Mouse (Mus musculus): ENCODE results near the gene Tph1. TPM values are rescaled to one million over a fixed set of nuclear protein-coding genes. Genes with fewer than 3 reads are reported as not detected.
A peak's percentile ranks its signal among the peaks of the same experiment; 100 is the strongest.

Tph1 gene
- polyA plus RNA-seq, 1 experiment = not detected

GRCm38 (mm10) chr7:46628375-46628975 is 43.9 kb downstream of the Tph1 start:
- 90% methylated on average over 8 of the region's 8 CpGs for WGBS
- no peaks in the 10 kb centered on the region for H3K27me3 ChIP-seq (replicated peaks; ENCODE audit: control insufficient read depth, insufficient read depth, low read length)
- no peaks in the 10 kb centered on the region for H3K4me1 ChIP-seq (ENCODE audit: control insufficient read depth, insufficient read depth, low read length)
- TF ChIP-seq POLR2A (IDR thresholded peaks at IDR 0.05; ENCODE audit: low read depth, low read length) (no peak), CTCF (conservative IDR thresholded peaks at IDR 0.05; ENCODE audit: insufficient read depth, insufficient read length, low read depth, low read length) (no peak)
- no peak overlapping the region for H3K27ac ChIP-seq (ENCODE audit: insufficient read depth, low read depth, low read length)
- DNase-seq = no peak
- no peaks in the 10 kb centered on the region for H3K36me3 ChIP-seq (ENCODE audit: control insufficient read depth, insufficient read depth, low read length)
- no peak overlapping the region for H3K4me3 ChIP-seq (ENCODE audit: insufficient read depth, low read depth, low read length)

DNA sequence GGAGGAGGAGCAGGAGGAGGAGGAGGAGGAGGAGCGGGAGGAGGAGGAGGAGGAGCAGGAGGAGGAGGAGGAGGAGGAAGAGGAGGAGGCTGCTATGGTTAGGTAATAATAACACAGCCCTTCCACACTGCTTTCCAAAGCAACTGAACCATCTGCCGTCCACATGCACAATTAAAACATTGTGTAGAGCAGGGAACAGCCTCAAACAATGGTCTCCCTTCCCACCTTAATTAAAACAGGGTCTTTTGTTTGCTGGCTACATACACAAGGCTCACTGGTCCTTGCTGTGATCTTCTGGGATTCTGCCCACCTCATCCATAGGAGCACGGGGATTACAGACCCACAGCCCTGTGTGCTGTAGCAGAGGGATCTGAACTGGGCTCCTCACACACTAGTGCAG is 48.4 kb downstream of the Tph1 start:
- DNase-seq = no peak
- H3K36me3 ChIP-seq (ENCODE audit: control insufficient read depth, insufficient read depth, low read length) = no peaks in the 10 kb centered on the region
- no peak overlapping the region for H3K4me3 ChIP-seq (ENCODE audit: insufficient read depth, low read depth, low read length)
- H3K4me1 ChIP-seq (ENCODE audit: control insufficient read depth, insufficient read depth, low read length) = no peaks in the 10 kb centered on the region
- 58% methylated on average over 3 of the region's 3 CpGs for WGBS
- TF ChIP-seq CTCF (conservative IDR thresholded peaks at IDR 0.05; ENCODE audit: insufficient read depth, insufficient read length, low read depth, low read length) (no peak), POLR2A (IDR thresholded peaks at IDR 0.05; ENCODE audit: low read depth, low read length) (no peak)
- H3K27ac ChIP-seq (ENCODE audit: insufficient read depth, low read depth, low read length) = no peak overlapping the region
- H3K27me3 ChIP-seq (replicated peaks; ENCODE audit: control insufficient read depth, insufficient read depth, low read length) = no peaks in the 10 kb centered on the region

- H3K4me1 ChIP-seq (ENCODE audit: control insufficient read depth, insufficient read depth, low read length) = peaks cover 19% of the 10 kb centered on the region
- DNase-seq = no peak
- WGBS = 87% methylated on average over 23 of the region's 23 CpGs
- H3K36me3 ChIP-seq (ENCODE audit: control insufficient read depth, insufficient read depth, low read length) = no peaks in the 10 kb centered on the region
- TF ChIP-seq CTCF (conservative IDR thresholded peaks at IDR 0.05; ENCODE audit: insufficient read depth, insufficient read length, low read depth, low read length) (no peak), POLR2A (IDR thresholded peaks at IDR 0.05; ENCODE audit: low read depth, low read length) (no peak)
- H3K4me3 ChIP-seq (ENCODE audit: insufficient read depth, low read depth, low read length) = no peak overlapping the region
- no peak overlapping the region for H3K27ac ChIP-seq (ENCODE audit: insufficient read depth, low read depth, low read length)
- H3K27me3 ChIP-seq (replicated peaks; ENCODE audit: control insufficient read depth, insufficient read depth, low read length) = no peaks in the 10 kb centered on the region
These were observed 53.8 kb downstream of the Tph1 start for GRCm38 (mm10) chr7:46618416-46619110.

- H3K4me3 ChIP-seq (ENCODE audit: insufficient read depth, low read depth, low read length) = no peak overlapping the region
- no peaks in the 10 kb centered on the region for H3K27me3 ChIP-seq (replicated peaks; ENCODE audit: control insufficient read depth, insufficient read depth, low read length)
- peak; percentile 65 for DNase-seq
- TF ChIP-seq CTCF (conservative IDR thresholded peaks at IDR 0.05; ENCODE audit: insufficient read depth, insufficient read length, low read depth, low read length) (no peak), POLR2A (IDR thresholded peaks at IDR 0.05; ENCODE audit: low read depth, low read length) (no peak)
- peaks cover 39% of the 10 kb centered on the region for H3K4me1 ChIP-seq (ENCODE audit: control insufficient read depth, insufficient read depth, low read length)
- WGBS = 72% methylated on average over 7 of the region's 7 CpGs
- H3K27ac ChIP-seq (ENCODE audit: insufficient read depth, low read depth, low read length) = peak overlapping the region; percentile 95
- H3K36me3 ChIP-seq (ENCODE audit: control insufficient read depth, insufficient read depth, low read length) = no peaks in the 10 kb centered on the region
These were observed 55.8 kb downstream of the Tph1 start for GRCm38 (mm10) chr7:46616429-46617005.

DNA sequence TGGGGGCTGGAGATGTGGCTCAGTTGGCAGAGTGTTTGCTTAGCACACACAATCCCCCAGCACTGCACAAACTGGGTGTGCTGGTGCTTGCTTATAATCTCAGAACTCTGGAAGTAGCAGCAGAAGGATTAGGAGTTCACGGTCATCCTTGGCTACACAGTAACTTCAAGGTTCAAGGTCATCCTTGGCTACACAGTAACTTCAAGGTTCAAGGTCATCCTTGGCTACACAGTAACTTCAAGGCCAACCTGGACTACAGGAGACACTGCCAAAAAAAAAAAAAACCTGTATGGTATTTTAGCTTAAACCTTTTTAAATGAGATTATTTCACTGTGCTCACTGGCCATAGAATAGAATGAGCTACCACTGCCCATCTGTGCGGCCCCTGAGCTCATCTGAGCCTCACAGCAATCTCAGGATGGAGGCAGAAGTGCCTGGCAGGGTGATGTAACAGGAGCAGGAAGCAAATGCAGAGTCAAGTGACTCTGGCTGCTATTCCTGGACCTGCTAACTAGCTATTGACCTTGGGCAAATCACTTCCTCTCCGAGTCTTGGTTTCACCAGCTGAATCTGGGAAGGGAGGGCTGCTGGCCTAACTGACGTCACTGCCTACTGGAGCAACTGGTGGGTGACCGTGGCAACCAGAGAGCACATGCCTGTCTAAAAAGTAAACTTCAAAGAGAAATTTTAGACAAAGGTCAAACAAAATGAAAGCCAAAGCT is 56.9 kb downstream of the Tph1 start:
- H3K27ac ChIP-seq (ENCODE audit: insufficient read depth, low read depth, low read length) = peak overlapping the region; percentile 95
- peaks cover 40% of the 10 kb centered on the region for H3K4me1 ChIP-seq (ENCODE audit: control insufficient read depth, insufficient read depth, low read length)
- WGBS = 22% methylated on average over 5 of the region's 5 CpGs
- H3K36me3 ChIP-seq (ENCODE audit: control insufficient read depth, insufficient read depth, low read length) = no peaks in the 10 kb centered on the region
- TF ChIP-seq CTCF (conservative IDR thresholded peaks at IDR 0.05; ENCODE audit: insufficient read depth, insufficient read length, low read depth, low read length) (no peak), POLR2A (IDR thresholded peaks at IDR 0.05; ENCODE audit: low read depth, low read length) (no peak)
- no peaks in the 10 kb centered on the region for H3K27me3 ChIP-seq (replicated peaks; ENCODE audit: control insufficient read depth, insufficient read depth, low read length)
- peak; percentile 94 for DNase-seq
- H3K4me3 ChIP-seq (ENCODE audit: insufficient read depth, low read depth, low read length) = no peak overlapping the region

- WGBS = 71% methylated on average over 12 of the region's 12 CpGs
- peak; percentile 40 for DNase-seq
- Histone ChIP-seq H3K36me3 (ENCODE audit: control insufficient read depth, insufficient read depth, low read length) (no peaks in the 10 kb centered on the region), H3K4me1 (ENCODE audit: control insufficient read depth, insufficient read depth, low read length) (peaks cover 40% of the 10 kb centered on the region), H3K4me3 (ENCODE audit: insufficient read depth, low read depth, low read length) (no peak overlapping the region), H3K27ac (ENCODE audit: insufficient read depth, low read depth, low read length) (peak overlapping the region; percentile 95), H3K27me3 (replicated peaks; ENCODE audit: control insufficient read depth, insufficient read depth, low read length) (no peaks in the 10 kb centered on the region)
- TF ChIP-seq POLR2A (IDR thresholded peaks at IDR 0.05; ENCODE audit: low read depth, low read length) (no peak), CTCF (conservative IDR thresholded peaks at IDR 0.05; ENCODE audit: insufficient read depth, insufficient read length, low read depth, low read length) (no peak)
These were observed 58.1 kb downstream of the Tph1 start for GRCm38 (mm10) chr7:46614263-46614662.

DNA sequence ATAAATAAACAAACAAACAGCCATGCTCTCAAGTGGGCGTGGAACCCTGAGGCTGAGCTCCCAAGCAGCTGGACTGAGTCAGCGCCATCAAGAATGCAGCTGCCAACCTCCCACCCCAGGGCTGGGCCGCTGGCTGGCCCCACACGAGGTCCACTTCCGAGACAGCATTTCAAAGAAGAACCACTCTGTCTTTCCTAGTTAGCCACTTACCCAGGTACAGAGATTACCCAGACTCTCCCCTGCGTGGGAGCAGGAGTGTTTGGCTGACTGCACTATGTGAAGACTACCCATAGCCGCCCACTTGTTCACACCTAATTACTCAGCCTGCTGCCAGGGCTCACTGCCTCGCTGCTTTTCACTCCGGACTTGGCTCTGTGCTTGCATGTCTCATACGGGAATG is 59.2 kb downstream of the Tph1 start:
- peak overlapping the region; percentile 59 for H3K27ac ChIP-seq (ENCODE audit: insufficient read depth, low read depth, low read length)
- H3K4me3 ChIP-seq (ENCODE audit: insufficient read depth, low read depth, low read length) = no peak overlapping the region
- peaks cover 40% of the 10 kb centered on the region for H3K4me1 ChIP-seq (ENCODE audit: control insufficient read depth, insufficient read depth, low read length)
- 30% methylated on average over 10 of the region's 10 CpGs for WGBS
- no peak for TF ChIP-seq CTCF (conservative IDR thresholded peaks at IDR 0.05; ENCODE audit: insufficient read depth, insufficient read length, low read depth, low read length)
- TF ChIP-seq POLR2A (IDR thresholded peaks at IDR 0.05; ENCODE audit: low read depth, low read length) = no peak
- DNase-seq = peak; percentile 69
- no peaks in the 10 kb centered on the region for H3K27me3 ChIP-seq (replicated peaks; ENCODE audit: control insufficient read depth, insufficient read depth, low read length)
- H3K36me3 ChIP-seq (ENCODE audit: control insufficient read depth, insufficient read depth, low read length) = no peaks in the 10 kb centered on the region

Data from kidney, adult 2 months (tissue).